Comparison of ENCODE assay signal across 18 mouse cellular contexts in the genomic region with DNA sequence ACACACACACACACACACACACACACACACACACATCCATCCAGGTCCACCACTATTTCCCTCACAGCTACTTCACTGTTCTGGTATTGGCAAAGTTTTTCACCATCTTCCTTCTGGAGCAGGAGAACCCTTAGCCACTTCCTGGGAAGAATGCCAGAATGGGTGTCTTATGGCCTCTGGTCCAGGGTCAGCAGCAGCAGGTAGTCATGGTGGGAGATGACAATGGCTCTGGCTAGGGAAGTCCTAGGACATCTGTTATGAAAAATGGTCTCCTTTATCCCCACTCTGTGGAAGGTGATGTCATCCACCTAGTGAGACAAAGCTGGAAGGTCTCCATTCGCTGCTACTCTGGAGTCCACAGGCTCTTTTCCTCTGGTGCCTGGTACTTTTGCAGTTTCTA.
"Had no signal": no experiment of that assay in that cellular context is flagged by ENCODE, and none has a peak within 500 bp of the region (broad histone marks: within the 10 kb centered on the region; RNA-seq: fewer than 3 reads in every experiment).

No protein-coding gene starts in this region.

- H3K36me3 ChIP-seq: intestine, embryonic 15.5 days; liver, embryonic 13.5 days; midbrain, embryonic 12.5 days; midbrain, embryonic 15.5 days; neural tube, embryonic 12.5 days; neural tube, embryonic 15.5 days had no signal

- H3K4me2 ChIP-seq: intestine, embryonic 15.5 days; liver, embryonic 13.5 days; midbrain, embryonic 12.5 days; midbrain, embryonic 15.5 days; neural tube, embryonic 12.5 days; neural tube, embryonic 15.5 days had no signal

- H3K27me3 ChIP-seq: intestine, embryonic 15.5 days; liver, embryonic 13.5 days; midbrain, embryonic 12.5 days; midbrain, embryonic 15.5 days; neural tube, embryonic 12.5 days; neural tube, embryonic 15.5 days had no signal

- H3K4me1 ChIP-seq: neural tube, embryonic 12.5 days had no signal

- ATAC-seq: intestine, embryonic 15.5 days; midbrain, embryonic 15.5 days had no signal

- H3K9ac ChIP-seq: intestine, embryonic 15.5 days; liver, embryonic 13.5 days; midbrain, embryonic 12.5 days; midbrain, embryonic 15.5 days; neural tube, embryonic 12.5 days; neural tube, embryonic 15.5 days had no signal

- H3K9me3 ChIP-seq: intestine, embryonic 15.5 days; liver, embryonic 13.5 days; midbrain, embryonic 12.5 days; midbrain, embryonic 15.5 days; neural tube, embryonic 12.5 days; neural tube, embryonic 15.5 days had no signal

- H3K4me3 ChIP-seq: intestine, embryonic 15.5 days; left cerebral cortex, adult 2 months; liver, embryonic 13.5 days; midbrain, embryonic 12.5 days; midbrain, embryonic 15.5 days; neural tube, embryonic 12.5 days; neural tube, embryonic 15.5 days had no signal

- H3K27ac ChIP-seq: intestine, embryonic 15.5 days; left cerebral cortex, adult 2 months; liver, embryonic 13.5 days; midbrain, embryonic 12.5 days; midbrain, embryonic 15.5 days; neural tube, embryonic 12.5 days; neural tube, embryonic 15.5 days; stomach, postnatal 0 days had no signal

- DNase-seq: kidney, adult 8-10 months; layer of hippocampus, postnatal 36 days; liver, embryonic 13.5 days; lung, adult 2 months; lung, postnatal 14 days; lung, postnatal 4 days; right cerebral cortex, adult 18-20 months; right cerebral cortex, postnatal 14 days; right cerebral cortex, postnatal 4 days; thymus, adult 18-20 months; thymus, postnatal 36 days had no signal
